Mouse (Mus musculus) T-helper 2 cell (primary cell): Measurements from ENCODE around the gene Tbx4.

Source experiments
- in situ Hi-C: fragments of 300-600 bp; cut with MboI, MseI; formaldehyde crosslinking; loops from one replicate; pipeline ENCODE4 v1.15.1; 2025; ENCODE audit warnings: high pct_unique_total_duplicates

Tbx4 gene

GRCm38 (mm10) chr11:85960273-85960672 is 74.1 kb downstream of the Tbx4 start:
- in situ Hi-C loops, result no loop called here

- in situ Hi-C loops, result no loop called here
Measured at GRCm38 (mm10) chr11:85961498-85961897, 75.3 kb downstream of the Tbx4 start.
